In genomic region chr14:23045322-23045721, GRCm38 (mm10) we compare ENCODE assay signal across 14 mouse cellular contexts.
"Had no signal": no experiment of that assay in that cellular context is flagged by ENCODE, and none has a peak within 500 bp of the region (broad histone marks: within the 10 kb centered on the region; RNA-seq: fewer than 3 reads in every experiment).

No protein-coding gene starts in this region.

- H3K27ac ChIP-seq: lung, embryonic 15.5 days; midbrain, embryonic 13.5 days; midbrain, embryonic 15.5 days; neural tube, embryonic 12.5 days had no signal

- H3K9ac ChIP-seq: liver, postnatal 0 days; lung, embryonic 15.5 days; midbrain, embryonic 13.5 days; midbrain, embryonic 15.5 days; neural tube, embryonic 12.5 days had no signal

- H3K4me3 ChIP-seq: lung, embryonic 15.5 days; megakaryocyte, embryonic 14.5 days; midbrain, embryonic 13.5 days; midbrain, embryonic 15.5 days; neural tube, embryonic 12.5 days had no signal

- DNase-seq: liver, postnatal 0 days; lung, adult 2 months; lung, postnatal 10 days; right cerebral cortex, postnatal 14 days; spleen, adult 18-20 months; thymus, adult 18-20 months; thymus, postnatal 25 days; thymus, postnatal 4 days had no signal

- H3K4me2 ChIP-seq: lung, embryonic 15.5 days; midbrain, embryonic 11.5 days; midbrain, embryonic 13.5 days; midbrain, embryonic 15.5 days; neural tube, embryonic 12.5 days had no signal

- H3K4me1 ChIP-seq: megakaryocyte, embryonic 14.5 days; midbrain, embryonic 13.5 days; midbrain, embryonic 15.5 days had no signal

- H3K36me3 ChIP-seq: lung, embryonic 15.5 days; midbrain, embryonic 13.5 days; midbrain, embryonic 15.5 days; neural tube, embryonic 12.5 days had no signal

- H3K27me3 ChIP-seq: lung, embryonic 15.5 days; megakaryocyte, embryonic 14.5 days; midbrain, embryonic 15.5 days; neural tube, embryonic 12.5 days had no signal

- H3K9me3 ChIP-seq: lung, embryonic 15.5 days; megakaryocyte, embryonic 14.5 days; midbrain, embryonic 13.5 days; midbrain, embryonic 15.5 days; neural tube, embryonic 12.5 days had no signal

- ATAC-seq: liver, postnatal 0 days; midbrain, embryonic 13.5 days; midbrain, embryonic 15.5 days had no signal
